Mouse (Mus musculus): ENCODE results near the gene Mphosph10.

Mphosph10 gene

DNA sequence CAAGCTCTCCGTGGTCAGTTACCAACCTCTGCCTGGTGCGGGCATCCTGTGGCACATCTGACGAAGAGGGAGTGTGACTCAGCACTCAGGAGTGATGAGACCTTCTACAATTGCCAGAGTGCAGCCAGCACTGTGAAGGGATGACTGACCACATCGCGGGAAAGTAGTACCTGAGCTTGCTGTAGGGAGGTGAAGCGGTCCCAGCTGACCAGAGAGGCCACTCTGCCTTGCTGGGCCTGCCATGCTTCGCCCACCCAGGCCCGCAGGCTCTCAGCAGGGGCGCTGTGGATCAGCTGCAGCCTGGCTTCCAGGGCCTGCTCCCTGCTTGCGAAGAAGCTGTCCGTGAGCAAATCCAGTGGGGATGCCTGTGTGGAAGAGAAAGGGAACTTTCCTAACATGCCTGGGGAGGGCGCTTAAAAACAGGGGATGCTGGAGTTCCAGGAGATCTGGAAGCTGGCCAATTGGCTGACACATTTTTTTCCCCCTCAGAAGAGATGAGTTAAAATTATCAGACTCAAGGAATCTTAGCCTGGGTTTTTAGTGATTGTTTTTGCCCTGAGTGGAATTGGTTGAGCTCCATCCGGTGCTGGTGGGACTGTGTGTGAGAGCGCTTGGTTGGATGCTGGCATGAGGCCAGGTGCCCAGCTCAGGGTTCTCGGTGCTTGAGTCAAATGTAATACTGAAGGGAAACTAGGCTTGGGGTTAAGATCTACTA is 42.8 kb downstream of the Mphosph10 start:
- peak; percentile 23 to 44 for DNase-seq

- no peak for DNase-seq
These were observed 44.3 kb downstream of the Mphosph10 start for GRCm38 (mm10) chr7:64347813-64348212.

- peak; percentile 35 to 42 for DNase-seq
These were observed 59.4 kb downstream of the Mphosph10 start for GRCm38 (mm10) chr7:64332686-64333085.

DNA sequence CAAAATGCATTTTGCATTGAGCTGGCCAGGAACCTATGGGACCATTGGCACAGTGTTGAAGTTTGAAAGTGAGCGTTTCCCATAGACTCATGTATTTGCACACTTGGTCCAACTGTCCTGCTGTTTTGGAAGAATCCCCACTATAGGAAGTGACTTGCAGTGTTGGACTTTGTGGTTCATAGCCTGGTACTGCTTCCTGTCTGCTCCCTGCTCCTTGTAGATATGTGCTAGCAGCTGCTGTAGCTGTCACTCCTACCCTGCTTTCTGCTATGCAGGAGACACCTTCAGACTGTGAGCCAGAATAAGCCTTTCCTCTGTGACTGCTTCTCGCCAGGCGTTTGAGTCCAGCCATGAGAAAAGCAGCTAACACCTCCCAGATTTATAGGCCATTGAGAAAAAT is 60.8 kb downstream of the Mphosph10 start:
- no peak for DNase-seq

DNA sequence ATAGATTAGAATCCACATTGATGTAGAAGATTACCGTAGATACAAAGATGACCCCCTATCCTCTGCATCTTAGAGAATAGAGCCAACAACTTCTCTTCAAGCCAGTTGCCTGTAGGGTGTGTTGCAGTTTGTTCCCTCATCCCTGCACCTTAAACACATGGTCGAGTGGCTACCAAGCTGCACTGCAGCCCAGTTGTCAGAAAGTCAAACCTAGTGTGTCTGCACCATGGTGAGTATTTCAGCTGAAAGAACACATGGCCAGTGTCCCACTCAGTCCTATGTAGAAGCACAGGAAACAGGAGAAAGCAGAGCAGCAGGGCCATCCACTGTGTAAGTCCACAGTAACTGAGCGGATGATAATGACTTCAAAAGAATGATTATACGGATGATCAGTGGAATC is 64.6 kb downstream of the Mphosph10 start:
- DNase-seq: no peak

GRCm38 (mm10) chr7:64326892-64327291 is 65.2 kb downstream of the Mphosph10 start:
- peak; percentile 79 to 86 for DNase-seq

Data from cerebellum, adult 18-20 months (tissue).